Mouse (Mus musculus) liver, embryonic 13.5 days (tissue): Measurements from ENCODE around the gene Naa35. TPM values are rescaled to one million over a fixed set of nuclear protein-coding genes. Genes with fewer than 3 reads are reported as not detected.

Experiments used
- ATAC-seq: fragments of 200-750 bp; cut with Nextera tagmentation; 2 replicates; pipeline ENCODE4 v1.8.0; 2017; ENCODE audit warnings: low read depth, mild to moderate bottlenecking, moderate number of reproducible peaks, moderate library complexity
- DNase-seq: peaks from one replicate; pipeline ENCODE4 v3.0.0; 2022
- H3K27ac ChIP-seq: fragments of 300-500 bp; sonication (generic); 2 replicates; pipeline ENCODE4 v1.5.1; 2015; ENCODE audit warnings: moderate library complexity, mild to moderate bottlenecking, inconsistent platforms
- H3K27me3 ChIP-seq: fragments of 300-500 bp; sonication (generic); 2 replicates; pipeline ENCODE4 v1.6.1; 2015; ENCODE audit warnings: mild to moderate bottlenecking, inconsistent platforms
- H3K36me3 ChIP-seq: fragments of 300-500 bp; sonication (generic); 2 replicates; pipeline ENCODE4 v1.6.1; 2015; ENCODE audit warnings: mild to moderate bottlenecking, inconsistent platforms
- H3K4me1 ChIP-seq: fragments of 300-500 bp; sonication (generic); replicated peaks from 2 replicates; pipeline ENCODE4 v1.6.1; 2015; ENCODE audit warnings: inconsistent platforms
- H3K4me2 ChIP-seq: fragments of 300-500 bp; sonication (generic); 2 replicates; pipeline ENCODE4 v1.6.1; 2015; ENCODE audit warnings: inconsistent platforms, mild to moderate bottlenecking, moderate library complexity
- H3K4me3 ChIP-seq: fragments of 300-500 bp; sonication (generic); replicated peaks from 2 replicates; pipeline ENCODE4 v1.5.1; 2015; ENCODE audit warnings: mild to moderate bottlenecking, inconsistent platforms
- H3K9ac ChIP-seq: fragments of 300-500 bp; sonication (generic); 2 replicates; pipeline ENCODE4 v1.6.1; 2015; ENCODE audit warnings: mild to moderate bottlenecking, inconsistent platforms
- H3K9me3 ChIP-seq: fragments of 300-500 bp; sonication (generic); replicated peaks from 2 replicates; pipeline ENCODE4 v1.6.1; 2016; ENCODE audit warnings: inconsistent platforms
- WGBS: fragments of 180-500 bp; shearing (Covaris S2); methylation state at CpG from one replicate; pipeline ENCODE4 v1.1.7; 2015; ENCODE audit not compliant: insufficient replicate concordance; 5-methylcytosine and 5-hydroxymethylcytosine counted together
- polyA plus RNA-seq: library from polyadenylated mRNA; unstranded; fragments of >200 nt; fragmentation: Nextera tagmentation; extraction: Ambion mirVana; gene quantifications from 2 replicates; pipeline ENCODE4 v1.2.1, GENCODE M21; 2015

Naa35 gene
- 35.8 and 43.8 TPM in 2 replicates for polyA plus RNA-seq

- peak; percentile 99 for DNase-seq
- peak within 1 kb of the TSS; percentile 92 for H3K9ac ChIP-seq
- H3K4me2 ChIP-seq = peak within 1 kb of the TSS; percentile 80
- peaks cover 47% of the 10 kb centered on the region for H3K4me1 ChIP-seq
- H3K36me3 ChIP-seq = peaks cover 14% of the 10 kb centered on the region; the same call in 1 of the 2 replicates
- no peaks in the 10 kb centered on the region for H3K27me3 ChIP-seq
- peak within 1 kb of the TSS; percentile 85 for H3K27ac ChIP-seq
- WGBS = under 1% methylated on average over 83 of the region's 83 CpGs
- ATAC-seq = peak; percentile 96
- H3K4me3 ChIP-seq = peak within 1 kb of the TSS; percentile 94
- H3K9me3 ChIP-seq = no peaks in the 10 kb centered on the region
Measured at GRCm38 (mm10) chr13:59584947-59585647, at the start of gene Naa35, which contains the start of gene Agtpbp1. TSS of gene Naa35 (plus strand) at chr13:59585259. TSS of gene Agtpbp1 (minus strand) at chr13:59585227.

- Histone ChIP-seq H3K4me1 (no peaks in the 10 kb centered on the region), H3K27me3 (no peaks in the 10 kb centered on the region), H3K4me2 (no peak overlapping the region), H3K4me3 (no peak overlapping the region), H3K9ac (no peak overlapping the region), H3K36me3 (peaks cover 35% of the 10 kb centered on the region), H3K9me3 (no peaks in the 10 kb centered on the region), H3K27ac (no peak overlapping the region)
- ATAC-seq (no peak), DNase-seq (no peak)
- 82% methylated on average over 6 of the region's 6 CpGs for WGBS
Measured at GRCm38 (mm10) chr13:59535746-59536145, 49.3 kb upstream of the Naa35 start.

GRCm38 (mm10) chr13:59536631-59537030, 48.4 kb upstream of the Naa35 start:
- Histone ChIP-seq H3K4me3 (no peak overlapping the region), H3K9ac (no peak overlapping the region), H3K4me1 (no peaks in the 10 kb centered on the region), H3K4me2 (no peak overlapping the region), H3K36me3 (peaks cover 34% of the 10 kb centered on the region), H3K27ac (no peak overlapping the region), H3K27me3 (no peaks in the 10 kb centered on the region), H3K9me3 (no peaks in the 10 kb centered on the region)
- ATAC-seq (no peak), DNase-seq (no peak)
- WGBS = 70% methylated on average over 2 of the region's 2 CpGs

GRCm38 (mm10) chr13:59538661-59539060, 46.4 kb upstream of the Naa35 start:
- WGBS = 84% methylated on average over 5 of the region's 5 CpGs
- H3K4me2 ChIP-seq = no peak overlapping the region
- H3K27me3 ChIP-seq = no peaks in the 10 kb centered on the region
- DNase-seq = no peak
- H3K36me3 ChIP-seq = peaks cover 19% of the 10 kb centered on the region; the same call in 1 of the 2 replicates
- peaks cover 6% of the 10 kb centered on the region; the same call in 1 of the 2 replicates for H3K4me1 ChIP-seq
- no peak overlapping the region for H3K9ac ChIP-seq
- H3K9me3 ChIP-seq = no peaks in the 10 kb centered on the region
- ATAC-seq = no peak
- no peak overlapping the region for H3K4me3 ChIP-seq
- H3K27ac ChIP-seq = no peak overlapping the region

GRCm38 (mm10) chr13:59540030-59540429, 45.0 kb upstream of the Naa35 start:
- Histone ChIP-seq H3K9ac (no peak overlapping the region), H3K4me1 (peaks cover 12% of the 10 kb centered on the region), H3K9me3 (no peaks in the 10 kb centered on the region), H3K27ac (no peak overlapping the region), H3K4me3 (no peak overlapping the region), H3K36me3 (peaks cover 17% of the 10 kb centered on the region; the same call in 1 of the 2 replicates), H3K27me3 (no peaks in the 10 kb centered on the region), H3K4me2 (no peak overlapping the region)
- ATAC-seq (no peak), DNase-seq (no peak)
- 75% methylated on average over 5 of the region's 5 CpGs for WGBS

- Histone ChIP-seq H3K27ac (no peak overlapping the region), H3K4me2 (no peak overlapping the region), H3K4me3 (no peak overlapping the region), H3K9ac (no peak overlapping the region), H3K9me3 (no peaks in the 10 kb centered on the region), H3K27me3 (no peaks in the 10 kb centered on the region), H3K4me1 (peaks cover 29% of the 10 kb centered on the region), H3K36me3 (peaks cover 3% of the 10 kb centered on the region; the same call in 1 of the 2 replicates)
- WGBS = 85% methylated on average over 10 of the region's 10 CpGs
- DNase-seq (no peak), ATAC-seq (no peak)
Measured at GRCm38 (mm10) chr13:59542411-59542810, 42.6 kb upstream of the Naa35 start.

GRCm38 (mm10) chr13:59547091-59547490, 38.0 kb upstream of the Naa35 start:
- Histone ChIP-seq H3K27me3 (no peaks in the 10 kb centered on the region), H3K4me1 (peaks cover 71% of the 10 kb centered on the region), H3K4me2 (no peak overlapping the region), H3K27ac (no peak overlapping the region), H3K9ac (no peak overlapping the region), H3K36me3 (no peaks in the 10 kb centered on the region), H3K4me3 (no peak overlapping the region), H3K9me3 (no peaks in the 10 kb centered on the region)
- WGBS = 72% methylated on average over 2 of the region's 2 CpGs
- no peak for DNase-seq
- no peak for ATAC-seq

- no peak overlapping the region for H3K4me2 ChIP-seq
- no peaks in the 10 kb centered on the region for H3K9me3 ChIP-seq
- H3K9ac ChIP-seq = no peak overlapping the region
- no peaks in the 10 kb centered on the region for H3K36me3 ChIP-seq
- no peaks in the 10 kb centered on the region for H3K27me3 ChIP-seq
- DNase-seq (no peak), ATAC-seq (no peak)
- H3K4me3 ChIP-seq = no peak overlapping the region
- H3K27ac ChIP-seq = peak overlapping the region; percentile 14; the same call in 1 of the 2 replicates
- WGBS = 80% methylated on average over 4 of the region's 4 CpGs
- H3K4me1 ChIP-seq = peaks cover 66% of the 10 kb centered on the region
Measured at GRCm38 (mm10) chr13:59547716-59548115, 37.3 kb upstream of the Naa35 start.

GRCm38 (mm10) chr13:59549318-59549798, 35.7 kb upstream of the Naa35 start:
- Histone ChIP-seq H3K36me3 (no peaks in the 10 kb centered on the region), H3K27ac (peak overlapping the region; percentile 69), H3K4me1 (peaks cover 65% of the 10 kb centered on the region), H3K9me3 (no peaks in the 10 kb centered on the region), H3K4me3 (no peak overlapping the region), H3K4me2 (0 out of 2 replicates have a peak overlapping the region, but pooled peaks have one; percentile 9), H3K27me3 (no peaks in the 10 kb centered on the region), H3K9ac (no peak overlapping the region)
- DNase-seq (no peak), ATAC-seq (peak; percentile 70)
- WGBS = 9% methylated on average over 1 of the region's 1 CpGs

GRCm38 (mm10) chr13:59552286-59552685, 32.8 kb upstream of the Naa35 start:
- WGBS = 86% methylated on average over 5 of the region's 5 CpGs
- Histone ChIP-seq H3K27me3 (no peaks in the 10 kb centered on the region), H3K4me3 (no peak overlapping the region), H3K27ac (no peak overlapping the region), H3K9ac (no peak overlapping the region), H3K4me1 (peaks cover 65% of the 10 kb centered on the region), H3K4me2 (no peak overlapping the region), H3K9me3 (no peaks in the 10 kb centered on the region), H3K36me3 (no peaks in the 10 kb centered on the region)
- DNase-seq = no peak
- no peak for ATAC-seq

- 63% methylated on average over 2 of the region's 2 CpGs for WGBS
- H3K4me2 ChIP-seq = no peak overlapping the region
- no peaks in the 10 kb centered on the region for H3K36me3 ChIP-seq
- no peak overlapping the region for H3K4me3 ChIP-seq
- no peak overlapping the region for H3K27ac ChIP-seq
- no peak overlapping the region for H3K9ac ChIP-seq
- ATAC-seq (no peak), DNase-seq (no peak)
- peaks cover 64% of the 10 kb centered on the region for H3K4me1 ChIP-seq
- H3K27me3 ChIP-seq = no peaks in the 10 kb centered on the region
- H3K9me3 ChIP-seq = no peaks in the 10 kb centered on the region
Measured at GRCm38 (mm10) chr13:59552751-59553150, 32.3 kb upstream of the Naa35 start.
